Mouse (Mus musculus) spleen, adult 2 months (tissue): ENCODE results near the gene Uqcr10.

Experiments
- CTCF ChIP-seq: fragments of 200-500 bp; IDR thresholded peaks from 2 replicates; pipeline ENCODE4 v1.5.1; 2011; ENCODE audit warnings: mild to moderate bottlenecking, inconsistent platforms; ENCODE audit not compliant: insufficient read depth, insufficient read length, insufficient replicate concordance; ENCODE audit errors: extremely low read depth
- POLR2A ChIP-seq: fragments of 200-500 bp; IDR thresholded peaks from 2 replicates; pipeline ENCODE4 v1.6.1; 2011; ENCODE audit warnings: low read depth, low read length, inconsistent platforms

- TF ChIP-seq CTCF (no peak), POLR2A (no peak)
These were observed 44.3 kb downstream of the Uqcr10 start for GRCm38 (mm10) chr11:4659818-4660217.
